Mouse (Mus musculus) E14TG2a.4 (cell line): Measurements from ENCODE around the gene Bcl2.

Source experiments
- CTCF ChIP-seq: conservative IDR thresholded peaks from 2 replicates; pipeline ENCODE4 v1.5.1; 2014; ENCODE audit warnings: low read length
- NANOG ChIP-seq: IDR thresholded peaks from 2 replicates; pipeline ENCODE4 v1.6.1; 2014; ENCODE audit warnings: borderline replicate concordance, low read length, mixed read lengths

DNA sequence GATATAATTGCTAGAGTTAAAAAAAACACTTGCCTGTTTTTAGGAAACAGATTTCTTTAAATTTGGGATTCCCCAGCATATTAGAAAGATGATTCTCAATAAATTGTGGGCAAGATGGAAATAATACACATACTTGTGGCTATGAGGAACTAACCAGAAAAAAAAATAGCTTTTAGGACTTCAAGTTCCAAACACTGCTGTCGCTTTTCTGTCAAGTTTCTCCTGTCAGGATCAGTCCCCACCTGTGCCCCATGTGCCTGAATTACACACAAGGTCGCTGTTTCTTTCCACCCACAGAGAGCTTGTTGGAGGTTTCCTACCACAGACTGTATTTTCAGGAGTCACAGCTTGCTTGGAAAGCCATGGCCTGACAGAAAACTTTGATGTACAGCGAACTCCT lies 70.5 kb downstream of the Bcl2 start:
- TF ChIP-seq CTCF (no peak), NANOG (no peak)
